Comparison of ENCODE assay signal across 8 mouse cellular contexts in the genomic region with DNA sequence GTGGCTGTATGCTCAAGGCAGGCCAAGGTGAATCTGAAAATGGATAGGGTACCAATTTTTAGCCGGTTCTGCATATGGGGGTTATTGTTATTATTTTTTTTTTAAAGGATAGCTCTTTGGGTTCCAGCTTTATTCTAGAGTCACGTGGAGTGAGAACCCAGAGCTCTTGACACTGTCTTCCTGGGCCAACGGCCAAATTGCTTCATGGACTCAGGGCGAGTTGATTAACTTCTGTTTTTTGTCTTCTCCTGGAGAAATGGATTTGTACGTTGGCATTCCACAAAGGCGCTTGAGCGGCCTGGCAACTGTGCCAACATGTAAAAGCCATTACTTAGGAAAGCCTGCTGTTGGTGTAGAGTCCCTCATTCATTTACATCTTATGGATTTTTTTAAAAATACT.
DNase-seq lines count a peak whose midpoint lies in the region; ATAC-seq and TF ChIP-seq lines count a peak whose summit lies in the region.

No protein-coding gene starts in this region.

- H3K36me3 ChIP-seq in forebrain, embryonic 13.5 days (ENCODE audit: poor library complexity, severe bottlenecking) = 0 out of 2 replicates have a peak, but pooled peaks cover 3% of the 10 kb centered on the region
- peaks cover 31% of the 10 kb centered on the region for H3K36me3 ChIP-seq in forebrain, embryonic 10.5 days (replicated peaks)
- no peaks in the 10 kb centered on the region for H3K36me3 ChIP-seq in stomach, postnatal 0 days (ENCODE audit: control insufficient read depth, insufficient read depth, low read length)

- H3K27ac ChIP-seq in forebrain, embryonic 13.5 days = peak overlapping the region; percentile 54
- no peak overlapping the region for H3K27ac ChIP-seq in forebrain, embryonic 10.5 days
- H3K27ac ChIP-seq in stomach, postnatal 0 days (replicated peaks) = no peak overlapping the region; the same call in 1 of the 2 replicates

- peak overlapping the region; percentile 74; the same call in 1 of the 2 replicates for H3K4me3 ChIP-seq in forebrain, embryonic 13.5 days
- no peak overlapping the region for H3K4me3 ChIP-seq in forebrain, embryonic 10.5 days
- no peak overlapping the region for H3K4me3 ChIP-seq in stomach, postnatal 0 days (ENCODE audit: low read depth, low read length)

- H3K9ac ChIP-seq in forebrain, embryonic 13.5 days = no peak overlapping the region
- no peak overlapping the region for H3K9ac ChIP-seq in stomach, postnatal 0 days (ENCODE audit: low read length)

- peak overlapping the region; percentile 93 for H3K4me2 ChIP-seq in forebrain, embryonic 13.5 days
- H3K4me2 ChIP-seq in stomach, postnatal 0 days (replicated peaks; ENCODE audit: low read depth) = peak overlapping the region; percentile 73; the same call in 1 of the 2 replicates

- WGBS in forebrain, embryonic 13.5 days = 52% methylated on average over 7 of the region's 7 CpGs
- WGBS in forebrain, embryonic 10.5 days = 91% methylated on average over 7 of the region's 7 CpGs
- WGBS in stomach, postnatal 0 days = 22% methylated on average over 7 of the region's 7 CpGs

- no peaks in the 10 kb centered on the region for H3K27me3 ChIP-seq in forebrain, embryonic 13.5 days
- H3K27me3 ChIP-seq in forebrain, embryonic 10.5 days (ENCODE audit: poor library complexity, severe bottlenecking) = no peaks in the 10 kb centered on the region
- H3K27me3 ChIP-seq in stomach, postnatal 0 days (ENCODE audit: control insufficient read depth, insufficient read depth, low read length) = no peaks in the 10 kb centered on the region

- no peak for DNase-seq in forebrain, embryonic 10.5 days (ENCODE audit: extremely low spot score, low spot score)
- DNase-seq in ovary, postnatal 36 days (ENCODE audit: low spot score) = peak; percentile 46
- DNase-seq in ovary, postnatal 10 days (ENCODE audit: low spot score) = no peak
- peak; percentile 56 for DNase-seq in kidney, postnatal 10 days
- DNase-seq in stomach, postnatal 0 days (ENCODE audit: low spot score) = no peak
- DNase-seq in gastrocnemius, postnatal 10 days = no peak
- DNase-seq in gastrocnemius, postnatal 25 days = no peak

- no peaks in the 10 kb centered on the region for H3K9me3 ChIP-seq in forebrain, embryonic 13.5 days (replicated peaks)
- H3K9me3 ChIP-seq in forebrain, embryonic 10.5 days = no peaks in the 10 kb centered on the region
- H3K9me3 ChIP-seq in stomach, postnatal 0 days (ENCODE audit: control insufficient read depth, low read length) = no peaks in the 10 kb centered on the region

- no peak for TF ChIP-seq EP300 in stomach, postnatal 0 days (optimal IDR thresholded peaks at IDR 0.05)

- ATAC-seq in forebrain, embryonic 13.5 days = no peak
- no peak for ATAC-seq in stomach, postnatal 0 days (ENCODE audit: low FRiP score, low TSS enrichment)

- peaks cover 58% of the 10 kb centered on the region for H3K4me1 ChIP-seq in forebrain, embryonic 13.5 days
- peaks cover 63% of the 10 kb centered on the region for H3K4me1 ChIP-seq in forebrain, embryonic 10.5 days
- H3K4me1 ChIP-seq in stomach, postnatal 0 days (replicated peaks; ENCODE audit: control insufficient read depth, insufficient read depth) = peaks cover 5% of the 10 kb centered on the region; the same call in 1 of the 2 replicates

- no peak for TF ChIP-seq CTCF in stomach, postnatal 0 days (IDR thresholded peaks at IDR 0.05; ENCODE audit: low read depth)

Comparison
In these comparisons a context has a peak if more than half of its experiments do, and no peak if none do; other contexts are left out.
1. DNase-seq: peak in ovary, postnatal 36 days (single experiment) and kidney, postnatal 10 days (single experiment); none in forebrain, embryonic 10.5 days (single experiment), ovary, postnatal 10 days (single experiment), stomach, postnatal 0 days (single experiment), gastrocnemius, postnatal 10 days (single experiment) and gastrocnemius, postnatal 25 days (single experiment).